Mouse (Mus musculus): ENCODE data around the gene Hs2st1.

The Hs2st1 gene

GRCm38 (mm10) chr3:144514122-144514505, 55.9 kb downstream of the Hs2st1 start:
- in situ Hi-C loops (cut with MboI, MseI) = loop anchor here in 1 of 2 experiments (10.0 kb wide), 1 partner anchor 1251 kb away; no protein-coding TSS in a partner anchor

- in situ Hi-C loops (cut with MboI, MseI) = loop anchor here in 1 of 2 experiments (10.0 kb wide), 1 partner anchor 1251 kb away; no protein-coding TSS in a partner anchor
These were observed 56.5 kb downstream of the Hs2st1 start for GRCm38 (mm10) chr3:144513169-144514121.

- in situ Hi-C loops (cut with MboI, MseI) = loop anchor here in 1 of 2 experiments (10.0 kb wide), 1 partner anchor 1254 kb away; no protein-coding TSS in a partner anchor
These were observed 59.3 kb downstream of the Hs2st1 start for GRCm38 (mm10) chr3:144510724-144511123.

GRCm38 (mm10) chr3:144508342-144508741, 61.6 kb downstream of the Hs2st1 start:
- in situ Hi-C loops (cut with MboI, MseI) = no loop called here

- in situ Hi-C loops (cut with MboI, MseI) = no loop called here
These were observed 62.1 kb downstream of the Hs2st1 start for GRCm38 (mm10) chr3:144507885-144508284.

GRCm38 (mm10) chr3:144506213-144506612, 63.8 kb downstream of the Hs2st1 start:
- in situ Hi-C loops (cut with MboI, MseI) = no loop called here

GRCm38 (mm10) chr3:144501930-144502329, 68.1 kb downstream of the Hs2st1 start:
- in situ Hi-C loops (cut with MboI, MseI) = no loop called here

- in situ Hi-C loops (cut with MboI, MseI) = no loop called here
These were observed 73.2 kb downstream of the Hs2st1 start for GRCm38 (mm10) chr3:144496762-144497161.

GRCm38 (mm10) chr3:144494838-144495237, 75.1 kb downstream of the Hs2st1 start:
- in situ Hi-C loops (cut with MboI, MseI) = no loop called here

- in situ Hi-C loops (cut with MboI, MseI) = loop anchor here in 1 of 2 experiments (5.0 kb wide), 1 partner anchor 69 kb away; no protein-coding TSS in a partner anchor
These were observed 81.2 kb downstream of the Hs2st1 start for GRCm38 (mm10) chr3:144488787-144489186.

GRCm38 (mm10) chr3:144480595-144480994, 89.4 kb downstream of the Hs2st1 start:
- in situ Hi-C loops (cut with MboI, MseI) = no loop called here

GRCm38 (mm10) chr3:144478427-144478794, 91.6 kb downstream of the Hs2st1 start:
- in situ Hi-C loops (cut with MboI, MseI) = no loop called here

- in situ Hi-C loops (cut with MboI, MseI) = no loop called here
These were observed 92.1 kb downstream of the Hs2st1 start for GRCm38 (mm10) chr3:144477707-144478426.

- in situ Hi-C loops (cut with MboI, MseI) = no loop called here
These were observed 94.1 kb downstream of the Hs2st1 start for GRCm38 (mm10) chr3:144475891-144476290.

GRCm38 (mm10) chr3:144474726-144475125, 95.3 kb downstream of the Hs2st1 start:
- in situ Hi-C loops (cut with MboI, MseI) = no loop called here

- in situ Hi-C loops (cut with MboI, MseI) = no loop called here
These were observed 98.0 kb downstream of the Hs2st1 start for GRCm38 (mm10) chr3:144471954-144472353.

- in situ Hi-C loops (cut with MboI, MseI) = no loop called here
These were observed 99.1 kb downstream of the Hs2st1 start for GRCm38 (mm10) chr3:144470901-144471300.

GRCm38 (mm10) chr3:144467521-144467920, 102.5 kb downstream of the Hs2st1 start:
- in situ Hi-C loops (cut with MboI, MseI) = no loop called here

GRCm38 (mm10) chr3:144466108-144466678, 103.8 kb downstream of the Hs2st1 start:
- in situ Hi-C loops (cut with MboI, MseI) = no loop called here

- in situ Hi-C loops (cut with MboI, MseI) = no loop called here
These were observed 107.3 kb downstream of the Hs2st1 start for GRCm38 (mm10) chr3:144462679-144463078.

GRCm38 (mm10) chr3:144460183-144460788, 109.7 kb downstream of the Hs2st1 start:
- in situ Hi-C loops (cut with MboI, MseI) = no loop called here
